Mouse (Mus musculus): ENCODE data around the gene Cd5. TPM values are rescaled to one million over a fixed set of nuclear protein-coding genes. Genes with fewer than 3 reads are reported as not detected.

The Cd5 gene
- total and polyA plus RNA-seq, 3 experiments: 0.11 to 0.80 (median 0.26) TPM

- DNase-seq: no peak
- Histone ChIP-seq H3K4me3 (no peak overlapping the region), H3K27ac (no peak overlapping the region), H3K9ac (ENCODE audit: low read depth, low read length) (no peak overlapping the region), H3K27me3 (ENCODE audit: control insufficient read depth, insufficient read depth, low read length) (no peaks in the 10 kb centered on the region), H3K4me1 (ENCODE audit: control insufficient read depth, insufficient read depth, low read length) (peaks cover 4% of the 10 kb centered on the region; the same call in 1 of the 2 replicates), H3K79me2 (replicated peaks; ENCODE audit: control insufficient read depth, insufficient read depth, low read length) (no peaks in the 10 kb centered on the region), H3K36me3 (ENCODE audit: control insufficient read depth, insufficient read depth, low read length) (no peaks in the 10 kb centered on the region)
- intact Hi-C loops (cut with DNase I): no loop called here
- WGBS: 79% methylated on average over 7 of the region's 7 CpGs
- no peak for TF ChIP-seq POLR2A (IDR thresholded peaks at IDR 0.05; ENCODE audit: insufficient read depth, low read depth, low read length)
- TF ChIP-seq EP300 (IDR thresholded peaks at IDR 0.05; ENCODE audit: insufficient read depth, low read depth, low read length): no peak
- TF ChIP-seq CTCF (IDR thresholded peaks at IDR 0.05): no peak
These were observed 33.2 kb upstream of the Cd5 start for GRCm38 (mm10) chr19:10771995-10772394.

GRCm38 (mm10) chr19:10769429-10770195 is 30.8 kb upstream of the Cd5 start:
- Histone ChIP-seq H3K4me1 (ENCODE audit: control insufficient read depth, insufficient read depth, low read length) (peaks cover 4% of the 10 kb centered on the region; the same call in 1 of the 2 replicates), H3K9ac (ENCODE audit: low read depth, low read length) (no peak overlapping the region), H3K36me3 (ENCODE audit: control insufficient read depth, insufficient read depth, low read length) (no peaks in the 10 kb centered on the region), H3K27ac (peak overlapping the region; percentile 38), H3K27me3 (ENCODE audit: control insufficient read depth, insufficient read depth, low read length) (no peaks in the 10 kb centered on the region), H3K4me3 (no peak overlapping the region), H3K79me2 (replicated peaks; ENCODE audit: control insufficient read depth, insufficient read depth, low read length) (no peaks in the 10 kb centered on the region)
- WGBS: 63% methylated on average over 12 of the region's 12 CpGs
- TF ChIP-seq EP300 (IDR thresholded peaks at IDR 0.05; ENCODE audit: insufficient read depth, low read depth, low read length) (no peak), CTCF (IDR thresholded peaks at IDR 0.05) (no peak)
- intact Hi-C loops (cut with DNase I): no loop called here
- no peak for DNase-seq

DNA sequence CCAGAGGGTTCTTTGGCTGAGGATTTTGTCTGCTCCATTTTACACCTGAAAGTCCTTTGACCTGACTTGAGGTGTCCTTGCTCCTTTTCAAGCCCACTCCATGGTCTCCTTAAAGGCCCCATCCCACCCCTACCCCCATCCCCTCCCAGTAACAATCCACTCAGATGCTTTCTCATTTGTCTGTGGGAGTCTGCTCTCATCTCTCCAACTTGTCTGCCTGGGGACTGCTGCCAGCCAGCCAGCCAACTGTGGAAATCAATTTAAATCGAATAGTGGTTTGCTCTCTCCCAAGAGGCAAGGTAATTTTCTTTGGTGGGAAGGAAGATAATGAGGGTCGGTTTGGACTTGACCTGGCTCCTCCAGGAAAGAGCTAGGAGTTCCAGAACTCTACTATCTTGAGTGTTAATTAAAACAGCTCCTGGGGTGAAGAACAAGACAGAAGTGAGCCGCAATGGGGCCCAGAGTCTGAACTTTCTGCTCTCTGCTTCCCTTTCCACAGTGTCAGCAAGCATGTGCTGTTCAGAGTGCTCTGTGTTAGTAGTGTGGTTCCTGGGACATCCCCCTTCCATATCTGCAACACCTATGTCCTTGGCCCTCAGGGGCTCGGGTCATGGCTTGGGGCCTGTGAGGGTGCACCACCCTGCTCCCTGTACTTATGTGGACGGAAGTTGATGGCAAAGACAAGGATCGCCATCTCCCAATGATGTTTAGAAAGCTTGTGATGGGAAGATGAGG is 30.1 kb upstream of the Cd5 start:
- H3K4me1 ChIP-seq (ENCODE audit: control insufficient read depth, insufficient read depth, low read length): peaks cover 4% of the 10 kb centered on the region; the same call in 1 of the 2 replicates
- no peak for DNase-seq
- no peaks in the 10 kb centered on the region for H3K27me3 ChIP-seq (ENCODE audit: control insufficient read depth, insufficient read depth, low read length)
- H3K36me3 ChIP-seq (ENCODE audit: control insufficient read depth, insufficient read depth, low read length): no peaks in the 10 kb centered on the region
- no peak for TF ChIP-seq CTCF (IDR thresholded peaks at IDR 0.05)
- no peaks in the 10 kb centered on the region for H3K79me2 ChIP-seq (replicated peaks; ENCODE audit: control insufficient read depth, insufficient read depth, low read length)
- 67% methylated on average over 6 of the region's 6 CpGs for whole genome bisulfite sequencing
- H3K9ac ChIP-seq (ENCODE audit: low read depth, low read length): no peak overlapping the region
- H3K27ac ChIP-seq: no peak overlapping the region; the same call in 1 of the 2 replicates
- H3K4me3 ChIP-seq: no peak overlapping the region
- intact Hi-C loops (cut with DNase I): no loop called here

DNA sequence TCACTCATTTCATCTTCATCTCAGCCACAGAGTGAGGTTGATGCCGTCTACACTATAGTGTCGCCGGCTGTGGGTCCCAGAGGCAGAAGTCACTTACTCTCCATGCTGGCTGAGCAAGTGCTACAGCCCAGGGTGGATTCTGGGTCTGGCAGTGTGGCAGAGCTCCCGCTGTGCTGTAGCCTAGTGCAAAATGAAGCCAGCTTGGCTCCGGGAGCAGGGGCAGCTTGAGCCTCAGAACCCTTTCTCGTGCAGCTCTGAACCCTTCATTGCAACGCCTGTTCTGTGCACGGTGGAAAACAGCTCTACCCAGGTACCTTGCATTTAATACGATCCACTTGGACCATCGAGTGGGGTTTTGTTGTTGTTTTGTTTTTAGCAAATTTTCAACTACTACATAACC is 28.8 kb upstream of the Cd5 start:
- Histone ChIP-seq H3K4me1 (ENCODE audit: control insufficient read depth, insufficient read depth, low read length) (peaks cover 4% of the 10 kb centered on the region; the same call in 1 of the 2 replicates), H3K4me3 (no peak overlapping the region), H3K79me2 (replicated peaks; ENCODE audit: control insufficient read depth, insufficient read depth, low read length) (no peaks in the 10 kb centered on the region), H3K27ac (no peak overlapping the region; the same call in 1 of the 2 replicates), H3K9ac (ENCODE audit: low read depth, low read length) (no peak overlapping the region), H3K36me3 (ENCODE audit: control insufficient read depth, insufficient read depth, low read length) (no peaks in the 10 kb centered on the region), H3K27me3 (ENCODE audit: control insufficient read depth, insufficient read depth, low read length) (no peaks in the 10 kb centered on the region)
- intact Hi-C loops (cut with DNase I): no loop called here
- TF ChIP-seq POLR2A (IDR thresholded peaks at IDR 0.05; ENCODE audit: insufficient read depth, low read depth, low read length) (no peak), CTCF (IDR thresholded peaks at IDR 0.05) (no peak), EP300 (IDR thresholded peaks at IDR 0.05; ENCODE audit: insufficient read depth, low read depth, low read length) (no peak)
- no peak for DNase-seq
- WGBS: 92% methylated on average over 10 of the region's 10 CpGs

DNA sequence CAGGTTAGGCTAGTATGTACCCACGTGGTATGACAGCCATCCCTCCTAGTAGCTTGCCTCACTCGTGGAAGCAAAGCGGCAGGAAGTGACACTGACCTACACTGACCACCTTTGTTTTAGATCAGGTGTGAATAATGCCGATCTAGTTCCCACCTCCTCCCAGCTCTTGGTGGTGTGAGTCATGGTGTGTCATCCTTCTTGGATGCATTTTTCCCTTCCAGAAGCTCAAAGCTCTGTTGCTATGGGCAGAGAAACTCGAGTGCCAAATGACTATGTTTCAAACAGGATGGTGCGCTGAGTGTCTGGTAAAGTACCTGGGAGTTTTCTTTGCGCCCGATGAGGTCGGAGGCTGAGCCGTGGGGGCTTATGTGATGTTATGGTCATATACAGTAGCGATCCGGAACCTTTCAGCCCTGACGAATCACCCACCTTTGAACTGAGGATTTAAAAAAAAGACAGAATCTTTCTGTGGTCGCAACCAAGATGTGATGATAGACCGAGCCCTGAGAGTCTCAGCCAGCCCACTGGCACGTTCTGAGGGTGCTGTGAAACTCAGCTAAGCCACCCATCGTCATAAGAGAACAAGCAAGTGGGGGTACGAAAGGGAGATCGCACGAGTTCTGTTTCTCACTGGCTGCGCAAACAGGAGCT is 24.7 kb upstream of the Cd5 start:
- Histone ChIP-seq H3K79me2 (replicated peaks; ENCODE audit: control insufficient read depth, insufficient read depth, low read length) (no peaks in the 10 kb centered on the region), H3K9ac (ENCODE audit: low read depth, low read length) (no peak overlapping the region), H3K4me3 (no peak overlapping the region), H3K27ac (no peak overlapping the region), H3K4me1 (ENCODE audit: control insufficient read depth, insufficient read depth, low read length) (peaks cover 10% of the 10 kb centered on the region), H3K27me3 (ENCODE audit: control insufficient read depth, insufficient read depth, low read length) (no peaks in the 10 kb centered on the region), H3K36me3 (ENCODE audit: control insufficient read depth, insufficient read depth, low read length) (no peaks in the 10 kb centered on the region; the same call in 1 of the 2 replicates)
- intact Hi-C loops (cut with DNase I): no loop called here
- no peak for TF ChIP-seq CTCF (IDR thresholded peaks at IDR 0.05)
- TF ChIP-seq POLR2A (IDR thresholded peaks at IDR 0.05; ENCODE audit: insufficient read depth, low read depth, low read length): no peak
- TF ChIP-seq EP300 (IDR thresholded peaks at IDR 0.05; ENCODE audit: insufficient read depth, low read depth, low read length): no peak
- DNase-seq: no peak
- 74% methylated on average over 21 of the region's 21 CpGs for WGBS

Data from heart, adult 2 months (tissue).